Mouse (Mus musculus) hindbrain, embryonic 10.5 days (tissue): ENCODE results near the gene Hoxb13. TPM values are rescaled to one million over a fixed set of nuclear protein-coding genes. Genes with fewer than 3 reads are reported as not detected.

Experiments used
- DNase-seq: peaks from one replicate; pipeline ENCODE4 v3.0.0-alpha.2; 2017; ENCODE audit warnings: low spot score
- H3K27ac ChIP-seq: fragments of 300-500 bp; sonication (generic); 2 replicates; pipeline ENCODE4 v1.5.1; 2016; ENCODE audit warnings: mild to moderate bottlenecking, moderate library complexity
- H3K27me3 ChIP-seq: fragments of 300-500 bp; sonication (generic); 2 replicates; pipeline ENCODE4 v1.6.1; 2016; ENCODE audit warnings: mild to moderate bottlenecking; ENCODE audit not compliant: poor library complexity, insufficient read depth, severe bottlenecking
- H3K36me3 ChIP-seq: fragments of 300-500 bp; sonication (generic); 2 replicates; pipeline ENCODE4 v1.6.1; 2016; ENCODE audit warnings: mild to moderate bottlenecking, moderate library complexity
- H3K4me1 ChIP-seq: fragments of 300-500 bp; sonication (generic); replicated peaks from 2 replicates; pipeline ENCODE4 v1.6.1; 2016; ENCODE audit warnings: mild to moderate bottlenecking
- H3K4me3 ChIP-seq: fragments of 300-500 bp; sonication (generic); 2 replicates; pipeline ENCODE4 v1.5.1; 2016; ENCODE audit warnings: mild to moderate bottlenecking, moderate library complexity
- H3K9me3 ChIP-seq: fragments of 300-500 bp; sonication (generic); 2 replicates; pipeline ENCODE4 v1.6.1; 2016; ENCODE audit warnings: mild to moderate bottlenecking, moderate library complexity
- WGBS: fragments of 180-500 bp; shearing (Covaris S2); methylation state at CpG from one replicate; pipeline ENCODE4 v1.1.7; 2016; 5-methylcytosine and 5-hydroxymethylcytosine counted together
- polyA plus RNA-seq: library from polyadenylated mRNA; unstranded; fragments of >200 nt; fragmentation: Nextera tagmentation; extraction: Ambion mirVana; gene quantifications from 2 replicates; pipeline ENCODE4 v1.2.1, GENCODE M21; 2016

Hoxb13 gene
- polyA plus RNA-seq, 1 experiment from 2014 or later = not detected

- 3% methylated on average over 12 of the region's 12 CpGs for WGBS
- Histone ChIP-seq H3K27ac (no peak overlapping the region), H3K4me3 (no peak overlapping the region), H3K9me3 (no peaks in the 10 kb centered on the region), H3K36me3 (no peaks in the 10 kb centered on the region), H3K4me1 (no peaks in the 10 kb centered on the region), H3K27me3 (peaks cover 56% of the 10 kb centered on the region)
- peak; percentile 56 for DNase-seq
Observed at GRCm38 (mm10) chr11:96234906-96235305, 40.8 kb downstream of the Hoxb13 start.

DNA sequence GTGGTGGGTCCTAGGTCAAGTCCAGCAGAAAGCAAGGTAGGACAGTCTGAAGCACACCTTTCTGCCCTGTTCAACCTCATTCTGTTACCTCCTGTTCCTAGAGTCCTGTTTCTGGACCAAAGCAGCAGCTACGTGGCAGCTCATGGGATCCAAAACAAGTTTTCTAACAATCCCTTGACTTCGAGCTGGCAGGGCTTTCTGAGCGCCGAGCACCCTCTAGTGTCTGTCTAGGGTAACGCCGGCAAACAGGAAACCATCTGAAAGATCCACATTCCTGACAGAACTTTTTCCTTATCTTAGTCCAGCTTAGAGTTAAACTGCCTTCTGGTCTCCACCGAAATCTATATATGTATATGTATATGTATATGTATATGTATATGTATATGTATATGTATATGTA, 46.1 kb downstream of the Hoxb13 start:
- H3K9me3 ChIP-seq = no peaks in the 10 kb centered on the region
- peak; percentile 58 for DNase-seq
- WGBS = 4% methylated on average over 7 of the region's 7 CpGs
- peaks cover 49% of the 10 kb centered on the region for H3K27me3 ChIP-seq
- no peak overlapping the region for H3K4me3 ChIP-seq
- H3K36me3 ChIP-seq = no peaks in the 10 kb centered on the region
- H3K27ac ChIP-seq = no peak overlapping the region
- no peaks in the 10 kb centered on the region for H3K4me1 ChIP-seq

Other genes starting within 250 kb of the Hoxb13 start
- gene Igf2bp1, start 188.4 kb upstream of the Hoxb13 start, polyA plus RNA-seq = 167 and 186 TPM in 2 replicates
- gene Gip, start 169.8 kb upstream of the Hoxb13 start, polyA plus RNA-seq = not detected in 2 replicates
- 118 and 126 TPM in 2 replicates for gene Snf8, start 159.4 kb upstream of the Hoxb13 start, polyA plus RNA-seq
- 28.6 and 28.7 TPM in 2 replicates for gene Ube2z, start 128.9 kb upstream of the Hoxb13 start, polyA plus RNA-seq
- gene Atp5g1, start 118.6 kb upstream of the Hoxb13 start, polyA plus RNA-seq = 582 and 586 TPM in 2 replicates
- gene Calcoco2, start 82.4 kb upstream of the Hoxb13 start, polyA plus RNA-seq = not detected in 2 replicates
- 0.08 TPM in 1 of 2 replicates, not detected in the other for gene Ttll6, start 60.5 kb upstream of the Hoxb13 start, polyA plus RNA-seq
- not detected in 2 replicates for gene Hoxb9, start 77.1 kb downstream of the Hoxb13 start, polyA plus RNA-seq
- gene Hoxb8, start 87.6 kb downstream of the Hoxb13 start, polyA plus RNA-seq = 0.08 TPM in 1 of 2 replicates, not detected in the other
- not detected in 2 replicates for gene Hoxb7, start 92.3 kb downstream of the Hoxb13 start, polyA plus RNA-seq
- gene Hoxb6, start 98.2 kb downstream of the Hoxb13 start, polyA plus RNA-seq = 0.31 TPM in 1 of 2 replicates, not detected in the other
- 0.14 and 6.3 TPM in 2 replicates for gene Hoxb5, start 109.0 kb downstream of the Hoxb13 start, polyA plus RNA-seq
- 0.47 and 3.1 TPM in 2 replicates for gene Hoxb4, start 124.0 kb downstream of the Hoxb13 start, polyA plus RNA-seq
- gene Hoxb3, start 129.0 kb downstream of the Hoxb13 start, polyA plus RNA-seq = 5.3 and 9.6 TPM in 2 replicates
- 30.1 and 49.6 TPM in 2 replicates for gene Hoxb2, start 156.2 kb downstream of the Hoxb13 start, polyA plus RNA-seq
- 15.4 and 22.7 TPM in 2 replicates for gene Hoxb1, start 171.4 kb downstream of the Hoxb13 start, polyA plus RNA-seq